Mouse (Mus musculus): ENCODE data around the gene Tcaf1. TPM values are rescaled to one million over a fixed set of nuclear protein-coding genes. Genes with fewer than 3 reads are reported as not detected.

The Tcaf1 gene
- polyA plus RNA-seq, 2 experiments: 2.2 to 3.1 TPM

GRCm38 (mm10) chr6:42687907-42688306 is 22.0 kb downstream of the Tcaf1 start:
- TF ChIP-seq EP300 (IDR thresholded peaks at IDR 0.05; ENCODE audit: low read depth): no peak
- no peak for TF ChIP-seq CTCF (IDR thresholded peaks at IDR 0.05; ENCODE audit: low read depth)
- 69% methylated on average over 5 of the region's 5 CpGs for WGBS (ENCODE audit: insufficient replicate concordance)

GRCm38 (mm10) chr6:42680077-42680476 is 29.8 kb downstream of the Tcaf1 start:
- no peaks in the 10 kb centered on the region for H3K36me3 ChIP-seq (replicated peaks; ENCODE audit: control insufficient read depth, insufficient read depth, low read depth)
- H3K9ac ChIP-seq (replicated peaks): no peak overlapping the region
- H3K9me3 ChIP-seq (ENCODE audit: control insufficient read depth, low read length): no peaks in the 10 kb centered on the region
- H3K27me3 ChIP-seq (ENCODE audit: control insufficient read depth, insufficient read depth, low read length): no peaks in the 10 kb centered on the region
- 62% methylated on average over 7 of the region's 7 CpGs for WGBS (ENCODE audit: insufficient replicate concordance)
- H3K27ac ChIP-seq: no peak overlapping the region
- DNase-seq (ENCODE audit: low read depth in 3 of 3, low spot score in 3 of 3) (no peak), ATAC-seq (ENCODE audit: insufficient read depth) (no peak)
- no peaks in the 10 kb centered on the region for H3K4me1 ChIP-seq (replicated peaks; ENCODE audit: control insufficient read depth in 2 of 2, insufficient read depth in 2 of 2, low read length in 1 of 2)
- no peak overlapping the region for H3K4me3 ChIP-seq (ENCODE audit: insufficient read depth in 1 of 2, low read depth in 2 of 2, low read length in 2 of 2)
- H3K4me2 ChIP-seq (ENCODE audit: low read depth): no peak overlapping the region
- TF ChIP-seq EP300 (IDR thresholded peaks at IDR 0.05; ENCODE audit: low read depth) (no peak), CTCF (IDR thresholded peaks at IDR 0.05; ENCODE audit: low read depth) (no peak)

More at GRCm38 (mm10) chr6:42687907-42688306, 22.0 kb downstream of the Tcaf1 start:
- H3K4me2 ChIP-seq (ENCODE audit: low read depth): no peak overlapping the region
- H3K4me1 ChIP-seq (replicated peaks; ENCODE audit: control insufficient read depth in 2 of 2, insufficient read depth in 2 of 2, low read length in 1 of 2): peaks cover 0 to 14% of the 10 kb centered on the region in 2 experiments; a peak in 2 of 4 replicates
- H3K27ac ChIP-seq: no peak overlapping the region
- ATAC-seq (ENCODE audit: insufficient read depth): no peak
- no peaks in the 10 kb centered on the region for H3K36me3 ChIP-seq (replicated peaks; ENCODE audit: control insufficient read depth, insufficient read depth, low read depth)
- DNase-seq (ENCODE audit: low read depth in 3 of 3, low spot score in 3 of 3): no peak
- H3K9ac ChIP-seq (replicated peaks): no peak overlapping the region
- H3K27me3 ChIP-seq (ENCODE audit: control insufficient read depth, insufficient read depth, low read length): no peaks in the 10 kb centered on the region
- H3K9me3 ChIP-seq (ENCODE audit: control insufficient read depth, low read length): no peaks in the 10 kb centered on the region
- H3K4me3 ChIP-seq (ENCODE audit: insufficient read depth in 1 of 2, low read depth in 2 of 2, low read length in 2 of 2): no peak overlapping the region

GRCm38 (mm10) chr6:42676011-42676410 is 33.9 kb downstream of the Tcaf1 start:
- 69% methylated on average over 3 of the region's 3 CpGs for WGBS (ENCODE audit: insufficient replicate concordance)
- TF ChIP-seq EP300 (IDR thresholded peaks at IDR 0.05; ENCODE audit: low read depth) (no peak), CTCF (IDR thresholded peaks at IDR 0.05; ENCODE audit: low read depth) (no peak)
- Histone ChIP-seq H3K4me2 (ENCODE audit: low read depth) (no peak overlapping the region), H3K9me3 (ENCODE audit: control insufficient read depth, low read length) (no peaks in the 10 kb centered on the region), H3K36me3 (replicated peaks; ENCODE audit: control insufficient read depth, insufficient read depth, low read depth) (no peaks in the 10 kb centered on the region), H3K4me1 (replicated peaks; ENCODE audit: control insufficient read depth in 2 of 2, insufficient read depth in 2 of 2, low read length in 1 of 2) (no peaks in the 10 kb centered on the region), H3K9ac (replicated peaks) (no peak overlapping the region), H3K27me3 (ENCODE audit: control insufficient read depth, insufficient read depth, low read length) (no peaks in the 10 kb centered on the region), H3K27ac (no peak overlapping the region), H3K4me3 (ENCODE audit: insufficient read depth in 1 of 2, low read depth in 2 of 2, low read length in 2 of 2) (no peak overlapping the region)
- no peak for ATAC-seq (ENCODE audit: insufficient read depth)
- DNase-seq (ENCODE audit: low read depth in 3 of 3, low spot score in 3 of 3): no peak

- H3K4me3 ChIP-seq (ENCODE audit: insufficient read depth in 1 of 2, low read depth in 2 of 2, low read length in 2 of 2): no peak overlapping the region
- H3K4me1 ChIP-seq (replicated peaks; ENCODE audit: control insufficient read depth in 2 of 2, insufficient read depth in 2 of 2, low read length in 1 of 2): no peaks in the 10 kb centered on the region
- H3K4me2 ChIP-seq (ENCODE audit: low read depth): no peak overlapping the region
- H3K27ac ChIP-seq: no peak overlapping the region
- no peaks in the 10 kb centered on the region for H3K36me3 ChIP-seq (replicated peaks; ENCODE audit: control insufficient read depth, insufficient read depth, low read depth)
- WGBS (ENCODE audit: insufficient replicate concordance): 36% methylated on average over 1 of the region's 1 CpGs
- no peak overlapping the region for H3K9ac ChIP-seq (replicated peaks)
- TF ChIP-seq CTCF (IDR thresholded peaks at IDR 0.05; ENCODE audit: low read depth) (no peak), EP300 (IDR thresholded peaks at IDR 0.05; ENCODE audit: low read depth) (no peak)
- no peaks in the 10 kb centered on the region for H3K27me3 ChIP-seq (ENCODE audit: control insufficient read depth, insufficient read depth, low read length)
- no peaks in the 10 kb centered on the region for H3K9me3 ChIP-seq (ENCODE audit: control insufficient read depth, low read length)
- ATAC-seq (ENCODE audit: insufficient read depth) (no peak), DNase-seq (ENCODE audit: low read depth in 3 of 3, low spot score in 3 of 3) (no peak)
Observed at GRCm38 (mm10) chr6:42671767-42672166, 38.1 kb downstream of the Tcaf1 start.

GRCm38 (mm10) chr6:42667722-42668121 is 42.2 kb downstream of the Tcaf1 start:
- 64% methylated on average over 2 of the region's 2 CpGs for WGBS (ENCODE audit: insufficient replicate concordance)
- TF ChIP-seq CTCF (IDR thresholded peaks at IDR 0.05; ENCODE audit: low read depth) (no peak), EP300 (IDR thresholded peaks at IDR 0.05; ENCODE audit: low read depth) (no peak)
- H3K27me3 ChIP-seq (ENCODE audit: control insufficient read depth, insufficient read depth, low read length): no peaks in the 10 kb centered on the region
- no peaks in the 10 kb centered on the region for H3K4me1 ChIP-seq (replicated peaks; ENCODE audit: control insufficient read depth in 2 of 2, insufficient read depth in 2 of 2, low read length in 1 of 2)
- H3K36me3 ChIP-seq (replicated peaks; ENCODE audit: control insufficient read depth, insufficient read depth, low read depth): no peaks in the 10 kb centered on the region
- H3K4me2 ChIP-seq (ENCODE audit: low read depth): no peak overlapping the region
- ATAC-seq (ENCODE audit: insufficient read depth): no peak
- H3K4me3 ChIP-seq (ENCODE audit: insufficient read depth in 1 of 2, low read depth in 2 of 2, low read length in 2 of 2): no peak overlapping the region
- no peaks in the 10 kb centered on the region for H3K9me3 ChIP-seq (ENCODE audit: control insufficient read depth, low read length)
- no peak overlapping the region for H3K27ac ChIP-seq
- DNase-seq (ENCODE audit: low read depth in 3 of 3, low spot score in 3 of 3): no peak
- no peak overlapping the region for H3K9ac ChIP-seq (replicated peaks)

Measured in liver, embryonic 14.5 days (tissue).